In the genomic region with DNA sequence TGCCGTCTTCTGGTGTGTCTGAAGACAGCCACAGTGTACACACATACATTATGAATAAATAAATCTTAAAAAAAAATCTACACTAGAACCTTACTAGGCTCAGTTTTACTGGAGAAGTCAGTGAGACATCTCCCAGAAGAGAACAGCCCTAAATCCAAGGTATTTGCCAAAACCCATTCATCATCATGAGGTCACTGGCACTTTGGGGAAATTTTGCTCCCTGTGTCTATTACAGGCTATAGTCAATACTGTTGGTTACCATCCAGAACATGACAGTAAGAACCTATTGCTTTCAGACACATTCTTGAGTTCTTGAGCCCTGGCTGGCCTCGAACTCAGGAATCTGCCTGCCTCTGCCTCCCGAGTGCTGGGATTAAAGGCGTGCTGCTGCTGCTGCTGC, we compare ENCODE assay signal across 13 mouse cellular contexts.
"Had no signal": no experiment of that assay in that cellular context is flagged by ENCODE, and none has a peak within 500 bp of the region (broad histone marks: within the 10 kb centered on the region; RNA-seq: fewer than 3 reads in every experiment).

No protein-coding gene starts in this region.

- DNase-seq: gastrocnemius, postnatal 14 days; gastrocnemius, postnatal 36 days; heart, adult 18-20 months; heart, postnatal 10 days; kidney, adult 11 months; kidney, adult 2 months; kidney, adult 9 months; kidney, postnatal 14 days; kidney, postnatal 36 days; layer of hippocampus, adult 9-11 months; layer of hippocampus, postnatal 36 days; left cerebral cortex, postnatal 4 days; lung, adult 18-20 months had no signal
